Mouse (Mus musculus): Measurements from ENCODE around the gene Gm28036.

Gene Gm28036

DNA sequence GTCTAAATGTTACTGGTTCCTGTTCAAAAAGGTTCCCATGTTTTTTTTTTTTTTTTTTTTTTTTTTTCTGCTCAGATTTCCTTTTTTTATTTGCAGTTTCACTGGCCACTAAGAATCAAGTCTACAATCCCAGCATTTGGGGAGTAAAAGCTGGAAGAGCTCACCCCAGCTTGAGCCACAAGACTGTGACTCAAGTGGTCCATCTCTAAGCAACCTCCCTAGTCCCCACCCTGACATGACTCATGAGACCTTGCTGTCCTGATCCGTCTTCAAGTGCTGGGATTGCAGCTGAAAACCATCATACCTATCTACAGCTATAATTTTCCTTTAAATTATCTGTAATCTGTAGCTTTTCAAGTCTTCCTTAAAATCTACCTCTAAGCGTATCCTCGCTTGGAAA is 42.4 kb downstream of the Gm28036 start:
- no peak for DNase-seq (ENCODE audit: low spot score)

GRCm38 (mm10) chr2:156080391-156080790 is 46.5 kb downstream of the Gm28036 start:
- DNase-seq (ENCODE audit: low spot score) = no peak

DNA sequence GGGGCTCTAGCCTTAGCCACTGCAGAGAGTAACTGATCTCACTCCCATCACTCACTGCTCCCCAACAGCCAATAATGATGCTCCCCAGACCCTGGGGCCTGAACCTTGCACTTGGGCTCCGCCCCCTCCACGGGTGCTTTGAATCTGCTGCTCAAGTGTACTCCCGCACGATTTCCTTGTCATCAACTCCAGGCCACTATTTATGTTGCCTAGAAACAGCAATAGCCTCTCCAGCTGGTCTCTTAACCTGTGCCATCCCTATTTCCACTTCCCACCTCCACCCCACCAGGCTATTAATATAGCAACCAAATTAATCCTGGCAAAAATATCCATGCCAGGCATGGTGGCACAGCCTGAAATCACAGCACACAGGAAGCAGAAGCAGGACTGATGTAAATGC is 47.2 kb downstream of the Gm28036 start:
- no peak for DNase-seq (ENCODE audit: low spot score)

DNA sequence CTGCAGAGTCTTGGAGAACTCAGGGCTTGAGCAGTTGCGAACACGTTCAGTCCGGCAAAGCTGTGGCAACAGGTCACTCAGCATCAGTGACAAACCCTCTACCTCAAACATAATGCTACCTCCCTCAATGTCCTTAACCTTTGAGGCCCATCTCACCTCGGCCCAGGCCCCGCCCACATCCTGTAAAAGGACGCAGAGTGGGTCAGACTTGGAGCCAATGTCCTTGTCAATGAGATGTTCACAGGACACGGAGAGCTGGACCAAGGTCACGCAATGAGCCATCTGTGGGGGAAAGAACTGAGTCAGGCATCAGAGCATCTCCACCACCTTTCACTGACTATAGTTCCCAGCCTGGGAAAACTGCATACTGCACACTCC is 47.7 kb downstream of the Gm28036 start:
- no peak for DNase-seq (ENCODE audit: low spot score)

DNA sequence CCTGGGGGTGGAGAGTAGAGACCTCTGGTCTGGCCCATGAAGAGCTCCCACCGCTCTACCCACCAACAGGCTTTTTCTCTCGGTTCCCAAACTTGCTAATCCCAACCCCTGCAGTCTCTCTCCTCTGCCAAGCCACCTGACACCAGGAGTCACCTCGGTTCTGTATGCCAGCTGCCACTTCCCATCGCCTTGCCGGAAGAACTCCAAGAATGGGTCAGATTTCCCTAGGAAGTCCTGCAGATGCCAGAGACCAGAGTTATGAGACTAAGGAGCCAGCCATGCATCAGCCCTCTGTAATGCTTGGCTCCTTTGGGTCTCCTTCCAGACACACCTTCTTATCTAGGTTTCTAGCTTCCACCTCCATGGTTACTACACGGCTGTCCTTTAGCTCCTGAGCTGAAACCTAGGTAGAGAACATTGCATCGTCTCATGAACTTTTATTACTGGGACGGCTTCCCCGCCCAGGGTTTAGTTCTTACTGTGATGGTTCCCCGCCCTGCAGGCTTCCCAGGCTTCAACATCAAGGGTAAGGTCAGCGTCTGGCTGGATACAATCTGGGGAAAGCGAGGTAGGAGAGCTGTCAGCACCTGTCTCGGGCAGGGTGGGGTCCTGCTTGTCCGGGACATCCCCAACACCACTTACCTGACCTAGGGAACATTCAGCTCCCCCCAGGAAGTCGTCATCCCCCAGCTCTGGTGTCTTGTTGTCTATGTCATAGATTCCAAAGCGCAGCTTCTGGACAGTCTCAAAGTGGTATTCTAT is 48.3 kb downstream of the Gm28036 start:
- DNase-seq (ENCODE audit: low spot score) = no peak

- no peak for DNase-seq (ENCODE audit: low spot score)
Measured at GRCm38 (mm10) chr2:156077461-156077860, 49.4 kb downstream of the Gm28036 start.

GRCm38 (mm10) chr2:156073725-156074124 is 53.2 kb downstream of the Gm28036 start:
- no peak for DNase-seq (ENCODE audit: low spot score)

DNA sequence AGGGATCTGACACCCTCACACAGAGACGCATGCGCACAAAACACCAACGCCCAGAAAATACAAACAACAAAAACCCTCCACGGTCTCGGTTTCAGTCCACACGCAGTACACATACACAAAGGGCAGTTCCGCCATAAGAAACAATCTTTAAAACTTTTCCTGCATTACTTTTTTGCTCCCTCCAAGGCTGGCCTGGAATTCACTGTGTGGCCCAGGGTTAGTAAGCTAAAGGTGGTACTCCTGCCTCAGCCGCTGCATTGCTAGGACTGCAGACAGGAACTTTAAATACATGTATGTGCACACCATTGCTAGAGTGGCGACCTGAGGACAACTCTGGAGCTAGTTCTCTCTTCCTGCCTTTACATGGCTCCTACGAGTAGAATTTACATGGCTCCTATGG is 55.7 kb downstream of the Gm28036 start:
- no peak for DNase-seq (ENCODE audit: low spot score)

GRCm38 (mm10) chr2:156067916-156068315 is 59.0 kb downstream of the Gm28036 start:
- DNase-seq (ENCODE audit: low spot score) = no peak

DNA sequence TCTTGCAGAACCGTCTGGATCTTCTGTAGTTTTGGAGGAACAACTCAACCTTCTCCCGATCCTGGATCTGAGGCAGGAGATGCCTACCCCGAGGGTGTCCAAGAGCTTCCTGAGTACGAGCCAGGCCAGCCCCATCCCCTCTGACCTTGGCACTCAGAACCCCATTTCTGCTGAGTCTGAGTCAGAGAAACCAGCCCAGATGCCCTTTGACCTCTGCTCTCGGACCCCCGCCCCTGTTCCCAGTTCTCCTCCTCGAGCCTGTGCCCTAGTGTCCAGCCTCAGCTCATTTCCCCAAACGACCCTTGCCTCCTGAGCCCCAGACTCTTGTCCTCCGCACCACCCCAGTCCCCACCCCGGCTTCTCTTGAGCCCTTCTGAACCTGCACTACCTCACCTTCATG is 60.8 kb downstream of the Gm28036 start:
- no peak for DNase-seq (ENCODE audit: low spot score)

DNA sequence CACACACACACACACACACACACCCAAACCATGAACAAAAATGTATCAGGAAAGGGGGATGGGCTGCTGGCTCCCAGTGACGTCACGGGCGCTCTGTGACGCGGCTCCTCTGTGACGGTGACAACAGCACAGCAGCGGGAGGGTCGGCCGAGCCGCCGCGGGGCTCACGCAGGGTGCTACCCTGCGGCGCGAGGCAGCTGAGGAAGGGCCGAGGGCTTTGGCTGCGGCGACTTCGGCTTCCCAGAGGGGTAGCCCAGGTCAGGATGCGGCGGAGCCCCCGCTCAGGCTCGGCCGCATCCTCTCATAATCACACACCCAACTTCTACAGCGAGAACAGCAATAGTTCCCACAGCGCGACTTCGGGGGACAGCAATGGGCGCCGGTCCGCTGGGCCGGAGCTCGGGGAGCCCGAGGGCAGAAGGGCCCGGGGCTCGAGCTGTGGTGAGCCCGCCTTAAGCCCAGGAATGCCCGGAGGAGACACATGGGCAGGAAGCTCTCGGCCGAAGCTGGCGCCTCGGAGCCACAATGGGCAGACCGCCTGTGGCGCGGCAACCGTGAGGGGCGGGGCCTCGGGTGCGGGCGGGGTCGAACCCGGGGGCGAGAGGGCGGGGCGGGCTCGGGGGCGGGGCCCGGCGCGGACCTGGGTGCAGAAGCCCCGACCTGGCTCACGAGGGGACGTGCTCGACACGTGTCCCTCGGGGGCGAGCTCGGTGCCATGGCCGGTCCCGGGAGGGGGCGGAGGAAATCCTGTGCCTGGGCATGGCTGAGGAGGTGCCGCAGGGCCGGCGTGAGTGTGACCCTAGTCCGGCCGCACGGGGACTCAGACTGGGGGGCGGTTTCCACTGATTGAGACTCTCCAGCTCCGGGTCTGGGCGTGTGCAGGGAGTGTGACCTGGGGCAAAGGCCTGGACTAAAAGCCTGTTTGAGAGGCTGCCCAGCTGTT is 61.5 kb downstream of the Gm28036 start, which contains the start of gene Spag4:
Spag4 (plus strand) TSS at position 77 of the 943 bp plus-strand sequence.
- no peak for DNase-seq (ENCODE audit: low spot score)

- DNase-seq (ENCODE audit: low spot score) = no peak
Measured at GRCm38 (mm10) chr2:156052816-156053215, 74.1 kb downstream of the Gm28036 start, which contains the start of gene Fer1l4. Gene Fer1l4 (minus strand): TSS chr2:156052947.

DNA sequence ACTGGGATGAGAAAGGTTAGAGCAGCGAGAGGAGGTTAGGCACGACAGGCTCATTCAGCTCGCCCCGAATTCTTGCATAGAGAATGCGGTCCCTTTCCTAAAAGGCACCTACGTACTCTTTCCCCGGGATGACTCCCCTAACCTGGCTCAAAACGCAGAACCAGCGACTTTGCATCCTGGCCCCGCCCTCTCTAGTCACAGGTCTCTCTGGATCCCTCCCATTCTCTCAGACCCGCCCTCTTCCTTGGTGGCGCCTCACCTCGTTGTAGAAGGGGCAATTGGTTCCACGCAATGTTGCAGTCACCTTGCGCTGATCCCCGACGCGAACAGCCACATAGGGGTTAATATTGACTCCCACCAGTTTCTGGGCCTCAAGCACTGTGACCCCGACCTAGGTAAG is 79.0 kb downstream of the Gm28036 start:
- no peak for DNase-seq (ENCODE audit: low spot score)

DNA sequence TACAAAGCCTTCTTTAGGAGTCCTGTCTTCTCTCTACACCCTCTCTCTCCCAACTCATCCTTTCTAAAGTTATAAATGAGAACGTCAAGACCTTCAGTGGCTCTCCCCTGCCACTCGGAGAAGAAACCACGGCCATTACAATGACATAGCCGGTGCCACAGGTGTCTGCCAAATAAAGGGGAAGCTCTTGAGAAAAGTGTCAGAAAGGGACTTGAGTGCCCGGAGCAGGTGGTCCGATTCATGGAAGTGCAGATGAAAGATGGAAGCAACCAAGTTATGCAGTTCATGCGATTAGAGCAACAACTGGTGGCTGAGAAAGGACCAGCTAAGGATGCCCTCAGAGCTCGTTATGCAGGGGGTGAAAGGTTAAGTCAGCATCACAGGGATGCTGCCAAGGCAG is 84.0 kb downstream of the Gm28036 start:
- no peak for DNase-seq (ENCODE audit: low spot score)

DNA sequence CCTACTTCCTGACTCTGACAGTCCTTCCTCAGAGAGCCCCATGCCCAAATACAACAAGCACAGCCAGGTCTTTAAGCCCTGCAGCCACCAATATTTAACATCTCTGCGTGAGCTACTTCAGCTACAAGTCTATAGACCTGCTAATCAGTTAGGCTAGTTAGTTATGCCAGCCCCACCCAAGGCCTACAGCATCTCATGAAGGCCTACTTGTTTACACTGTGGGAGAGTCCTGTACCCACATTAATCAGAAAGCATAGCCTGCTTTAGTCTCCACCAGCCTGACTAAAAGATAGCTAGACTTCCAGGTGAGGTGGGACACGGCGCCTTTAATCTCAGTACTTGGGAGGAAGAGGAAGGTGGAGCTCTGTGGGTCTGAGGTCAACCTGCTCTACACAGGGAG is 87.5 kb downstream of the Gm28036 start:
- no peak for DNase-seq (ENCODE audit: low spot score)

DNA sequence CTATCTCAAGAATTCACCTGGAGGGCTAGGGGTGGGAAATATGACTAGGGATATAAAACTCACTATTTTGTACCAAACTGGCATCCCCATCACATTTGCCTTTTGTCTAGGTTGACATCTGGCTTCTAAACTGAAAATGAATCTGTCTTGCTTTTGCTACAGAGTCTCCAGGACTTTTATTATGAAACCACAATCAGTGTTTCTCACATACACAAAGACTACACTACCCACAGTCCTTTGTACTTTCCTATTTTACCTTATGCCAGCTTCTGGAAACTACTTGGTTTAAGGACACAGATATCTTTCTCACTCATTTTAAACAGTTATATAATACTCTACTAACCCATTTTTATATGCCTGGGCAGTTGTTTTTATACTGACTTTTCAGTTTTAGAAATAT is 101.4 kb downstream of the Gm28036 start:
- no peak for DNase-seq (ENCODE audit: low spot score)
